Mouse (Mus musculus) lung, postnatal 10 days (tissue): ENCODE data around the gene Srgap2.

Experiments
- DNase-seq: peaks from one replicate; pipeline ENCODE4 v3.0.0; 2021

Gene Srgap2

DNA sequence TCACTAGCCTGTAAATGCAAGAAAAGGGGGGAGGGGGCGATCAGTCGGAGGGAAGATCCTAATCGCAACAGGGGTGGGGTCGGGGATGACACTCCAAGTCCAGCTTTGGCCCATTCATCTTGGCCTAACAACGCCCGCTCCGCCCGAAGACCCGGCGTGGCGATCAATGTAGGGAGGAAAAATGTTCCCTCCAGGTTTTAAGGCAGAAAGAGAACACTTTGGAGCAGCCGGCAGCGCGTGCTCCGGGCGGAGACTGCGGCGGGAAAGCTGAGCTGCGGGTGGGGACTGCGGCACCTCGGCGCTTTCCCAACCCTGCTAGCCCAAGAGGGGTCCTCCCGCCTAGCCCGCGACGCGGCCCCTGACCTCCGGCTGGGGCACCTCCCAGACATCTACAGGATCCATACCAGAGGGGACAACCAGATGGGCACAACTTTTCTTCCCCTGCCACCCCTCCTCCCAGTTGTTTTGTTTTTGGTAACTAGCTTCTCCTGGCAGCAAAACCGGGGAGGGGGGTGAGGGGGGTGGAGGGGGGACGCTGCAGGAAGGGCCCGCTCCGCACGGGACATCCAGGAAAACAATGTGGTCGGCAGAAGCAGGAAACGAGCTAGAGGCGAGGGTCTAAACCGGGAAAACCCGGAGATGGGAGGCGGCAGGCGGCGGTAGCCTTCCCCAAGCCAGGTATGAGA, 1.4 kb downstream of the Srgap2 start:
- DNase-seq: peak; percentile 62

DNA sequence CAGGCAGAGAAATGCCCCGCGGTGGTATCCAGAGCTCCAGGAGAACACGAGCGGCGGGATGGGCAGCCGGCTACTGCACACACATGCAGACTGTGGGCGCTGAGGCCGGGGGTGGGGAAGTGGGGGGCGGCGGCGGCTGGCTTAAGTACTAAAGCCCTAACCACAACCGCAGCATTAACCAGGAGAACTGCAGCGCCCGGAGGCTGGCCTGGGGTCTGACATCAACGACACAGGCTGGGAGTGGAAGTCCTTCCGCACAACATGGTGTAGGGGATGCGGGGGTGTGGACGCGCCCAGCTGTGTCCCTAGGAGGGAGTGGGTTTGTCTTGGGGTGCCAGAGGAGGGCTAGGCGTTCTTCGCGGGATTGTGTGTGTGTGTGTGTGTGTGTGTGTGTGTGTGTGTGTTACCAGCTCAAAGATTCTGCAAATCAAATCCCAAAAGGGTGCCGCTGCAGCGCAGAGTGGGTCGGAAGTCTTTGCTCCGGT, 2.0 kb downstream of the Srgap2 start:
- peak; percentile 59 for DNase-seq

DNA sequence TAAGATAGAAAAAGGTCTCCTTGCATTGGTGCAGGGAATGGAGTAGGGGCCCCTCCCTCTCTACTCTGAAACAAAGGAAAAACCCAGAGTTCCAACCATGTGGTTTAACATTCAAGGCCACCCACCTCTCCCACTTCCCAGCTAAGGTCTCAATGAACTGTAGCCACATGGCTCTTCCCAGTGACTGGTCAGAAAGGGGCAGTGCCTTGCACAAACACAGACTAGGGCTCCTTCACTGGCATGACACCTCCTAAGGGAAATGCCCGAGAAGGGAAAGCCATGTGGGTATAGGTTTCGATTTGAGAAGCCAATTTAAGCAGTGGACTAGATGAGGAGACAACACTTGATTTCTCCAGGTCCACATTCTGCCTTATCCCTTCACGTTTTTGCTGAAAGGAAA, 3.4 kb downstream of the Srgap2 start:
- DNase-seq: no peak

DNA sequence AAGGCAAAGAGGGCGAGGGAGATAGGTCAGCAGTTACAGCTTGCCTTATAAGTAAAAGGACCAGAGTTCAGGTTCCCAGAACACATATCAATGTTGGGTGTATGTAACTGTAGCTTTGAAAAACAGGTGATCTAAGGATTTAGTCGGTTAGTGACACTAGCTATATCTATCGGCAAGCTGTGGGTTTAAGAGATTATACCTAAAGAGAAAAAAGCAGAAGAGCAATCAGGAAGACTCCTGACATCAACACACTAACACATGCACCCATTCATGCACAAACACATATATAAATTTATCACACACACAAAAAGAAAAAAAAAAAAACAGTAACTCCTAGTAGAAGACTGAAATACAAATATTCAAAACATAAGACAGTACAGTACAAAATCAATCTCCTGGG, 10.6 kb downstream of the Srgap2 start:
- DNase-seq: no peak

DNA sequence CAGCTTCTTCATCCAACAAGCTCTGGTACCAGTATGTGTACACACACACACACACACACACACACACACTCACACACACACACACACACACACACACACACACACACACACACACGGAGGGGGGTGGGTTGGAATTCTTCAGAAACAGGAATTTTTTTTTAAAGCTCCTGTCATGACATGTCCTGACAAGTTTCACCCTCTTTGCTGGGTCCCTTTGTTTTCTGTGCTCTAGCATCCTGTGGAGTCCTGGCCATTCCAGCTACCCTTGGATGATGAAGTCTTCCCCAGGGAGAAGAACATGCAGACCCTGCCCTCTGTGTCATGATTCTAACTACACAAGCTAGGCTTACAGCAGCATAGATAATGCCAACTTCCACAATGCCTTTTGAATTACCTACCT, 13.0 kb downstream of the Srgap2 start:
- no peak for DNase-seq

DNA sequence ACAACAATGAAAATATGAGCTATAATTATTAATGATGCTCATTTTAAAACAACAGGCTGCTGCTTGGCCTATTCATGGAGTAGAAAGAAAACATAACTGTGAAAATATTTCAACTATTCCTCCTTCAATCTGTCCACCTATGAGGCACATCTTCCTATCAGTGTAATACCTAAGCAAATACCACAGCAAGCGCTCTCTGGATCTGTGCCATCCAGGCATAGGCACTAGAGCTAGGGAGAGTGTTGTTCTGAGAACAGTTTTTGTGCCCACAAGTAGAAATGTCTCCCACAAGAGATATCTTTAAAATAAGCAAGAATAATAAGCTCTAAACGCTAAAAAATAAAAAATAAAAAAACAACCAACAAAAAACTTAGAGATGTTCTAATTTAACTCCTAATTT, 14.0 kb downstream of the Srgap2 start:
- DNase-seq: no peak

DNA sequence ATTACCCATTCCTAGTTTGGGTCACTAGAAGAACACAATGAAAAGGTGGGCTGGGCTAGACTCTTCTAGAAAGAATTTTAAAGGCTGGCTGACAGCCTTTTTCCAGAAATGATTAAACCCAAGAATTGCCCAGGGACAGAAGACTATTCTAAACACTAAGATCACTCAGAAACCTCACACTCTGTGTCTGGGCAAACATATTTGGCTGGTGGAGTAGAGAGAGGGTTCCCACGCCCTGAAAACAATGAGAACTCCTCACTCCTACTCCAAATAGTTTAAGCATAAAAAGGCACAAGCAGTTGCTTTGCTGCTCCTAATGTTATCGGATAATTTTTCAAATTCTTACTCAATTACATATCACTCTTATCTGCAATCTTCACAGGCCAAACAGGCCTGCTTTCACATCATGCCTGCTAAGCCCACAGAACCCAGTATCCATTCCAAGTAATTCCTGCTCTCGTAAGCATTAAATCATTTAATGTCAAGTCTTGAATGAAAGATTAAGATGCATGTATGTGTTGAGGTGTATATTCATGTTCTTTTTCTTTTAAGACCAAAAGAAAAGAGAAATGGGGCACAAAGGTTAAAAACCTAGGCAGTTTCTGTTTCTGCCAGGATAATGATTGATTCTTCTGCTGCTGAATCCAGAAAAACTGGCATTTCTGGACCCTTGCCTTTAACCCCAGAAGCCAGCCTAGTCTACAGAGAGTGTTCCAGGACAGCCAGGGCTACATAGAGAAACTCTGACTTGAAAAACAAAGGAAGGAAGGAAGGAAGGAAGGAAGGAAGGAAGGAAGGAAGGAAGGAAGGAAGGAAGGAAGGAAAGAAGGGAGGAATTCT, 15.3 kb downstream of the Srgap2 start:
- DNase-seq: no peak

DNA sequence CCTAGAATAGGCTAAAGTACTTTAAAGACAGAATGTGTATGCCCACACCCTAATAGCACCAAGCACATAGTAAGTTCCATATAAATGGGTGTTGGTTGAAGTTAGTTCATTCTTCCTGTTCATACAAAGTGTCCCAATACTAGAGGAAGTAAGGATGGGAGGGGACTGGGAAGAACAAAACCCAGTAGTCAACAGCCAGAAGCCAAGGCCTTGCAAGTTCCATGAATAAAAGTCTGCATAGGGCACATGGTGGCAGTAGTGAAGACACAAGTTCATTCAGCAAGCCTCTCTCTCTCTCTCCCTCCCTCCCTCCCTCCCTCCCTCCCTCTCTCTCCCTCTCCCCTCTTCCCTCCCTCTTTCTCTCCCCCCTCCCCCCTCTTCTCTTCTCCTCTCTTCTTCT, 16.0 kb downstream of the Srgap2 start:
- DNase-seq: no peak

DNA sequence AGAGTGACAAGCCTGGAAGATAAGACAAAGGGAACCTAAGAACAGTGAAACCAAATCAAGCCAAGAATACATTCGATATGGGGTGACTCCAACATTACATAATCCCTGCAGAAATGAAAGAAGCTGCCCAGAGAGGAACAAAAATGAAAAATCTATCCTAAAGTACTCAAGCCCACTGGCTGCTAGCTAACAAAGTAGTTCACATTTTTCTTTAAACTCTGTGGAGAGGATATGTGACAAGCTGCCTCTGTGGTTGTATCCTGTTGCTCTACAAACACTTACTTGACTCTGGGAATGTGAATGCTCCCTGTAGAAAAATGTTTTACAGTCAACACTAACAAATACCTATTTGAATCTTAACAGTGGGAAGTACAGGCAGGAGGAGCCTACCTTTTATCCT, 25.5 kb downstream of the Srgap2 start:
- no peak for DNase-seq

DNA sequence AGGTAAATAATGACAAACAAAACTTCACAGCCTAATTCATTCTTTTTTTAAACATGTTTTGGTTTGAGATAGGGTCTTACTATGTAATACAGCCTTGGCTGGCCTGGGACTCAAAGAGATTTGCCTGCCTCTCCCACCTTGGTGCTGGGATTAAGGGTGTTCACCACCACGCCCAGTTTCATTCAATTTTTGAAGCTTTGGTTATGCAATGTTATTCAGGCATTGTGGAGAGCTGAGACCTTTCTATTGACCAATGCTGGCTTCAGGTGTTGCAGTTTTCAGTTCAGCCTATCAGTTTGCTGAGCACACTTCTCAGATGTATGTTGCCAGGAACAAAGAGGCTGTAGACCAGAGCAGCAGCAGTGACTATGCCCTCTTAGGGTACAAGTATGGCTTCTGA, 28.9 kb downstream of the Srgap2 start:
- no peak for DNase-seq

DNA sequence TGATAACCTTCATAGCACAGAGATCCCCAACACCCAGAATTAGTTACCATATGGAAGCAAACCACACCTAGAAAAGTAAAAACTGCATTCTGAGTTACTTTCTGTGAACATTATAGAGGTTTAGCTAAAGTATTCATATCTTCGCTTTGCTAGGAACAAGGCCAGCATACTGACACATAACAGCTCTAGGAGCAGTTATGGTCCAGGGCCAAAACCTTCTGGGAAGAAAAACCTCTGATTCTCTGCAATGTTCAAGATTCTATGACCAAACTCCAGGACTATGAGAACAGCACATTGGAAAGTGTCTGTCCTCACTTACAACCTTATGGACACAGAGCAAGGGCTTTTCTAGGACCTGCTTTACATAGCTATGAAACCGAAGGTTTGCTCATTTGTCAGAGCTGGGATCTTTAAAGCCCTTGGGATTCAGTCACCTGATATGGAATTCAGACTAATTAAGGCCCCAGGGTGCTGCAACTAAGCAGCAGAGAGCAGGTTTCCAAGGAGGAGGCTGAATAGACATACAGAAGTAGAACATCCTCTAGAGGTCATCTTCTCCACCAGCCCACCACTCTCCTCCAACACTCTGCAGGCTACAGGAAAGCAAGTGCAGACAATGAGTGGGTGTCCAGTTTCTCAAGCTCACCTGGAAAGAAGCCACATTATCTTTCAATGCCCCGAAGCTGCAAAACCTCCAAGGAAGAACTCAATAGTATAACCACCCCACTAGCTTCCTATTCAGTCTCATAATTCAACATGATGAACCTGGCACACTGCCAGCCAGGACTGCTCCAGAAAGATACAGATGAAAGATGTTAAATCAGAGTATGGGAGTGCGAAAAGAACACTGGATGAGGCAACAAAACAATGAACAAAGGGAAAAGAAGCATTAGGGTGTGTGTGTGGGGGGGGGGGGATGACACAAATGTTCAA, 32.9 kb downstream of the Srgap2 start:
- peak; percentile 14 for DNase-seq

DNA sequence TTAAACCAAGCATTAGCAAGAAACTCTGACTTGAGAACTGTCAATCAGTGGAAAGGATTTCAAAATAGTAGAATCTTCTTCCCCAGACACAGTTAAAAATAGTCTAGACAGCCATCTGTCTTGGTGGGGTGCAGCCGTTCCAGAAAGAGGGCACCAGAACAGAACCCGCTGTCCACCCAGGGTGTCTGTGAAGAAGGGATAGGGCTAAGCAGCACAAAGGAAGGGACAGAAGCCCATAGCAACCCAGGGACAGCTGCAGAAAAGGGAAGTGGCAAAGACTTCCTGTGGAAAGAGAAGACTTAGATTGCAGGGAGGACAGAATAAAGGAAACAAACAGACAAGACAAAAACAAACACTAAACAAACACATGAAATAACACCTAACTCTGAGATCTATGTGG, 34.8 kb downstream of the Srgap2 start:
- DNase-seq: no peak

DNA sequence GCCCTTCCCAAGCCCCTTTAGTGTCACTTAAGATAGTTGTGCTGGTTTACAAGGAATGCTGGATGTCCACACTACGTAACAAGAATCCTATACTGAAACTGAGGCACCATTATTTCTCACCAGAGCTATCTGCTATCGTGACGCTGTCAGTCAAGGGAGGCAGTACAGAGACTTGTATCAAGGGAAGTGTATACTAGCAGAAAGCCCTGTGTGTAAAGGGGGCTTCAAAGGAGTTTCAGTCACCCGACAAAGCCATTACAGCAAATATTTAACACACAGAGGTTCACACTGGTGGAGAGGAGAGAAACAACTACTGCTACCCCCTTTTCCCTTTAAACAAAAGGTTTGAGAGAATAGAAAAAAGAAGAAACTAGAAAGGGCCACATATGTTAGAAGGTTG, 35.6 kb downstream of the Srgap2 start:
- DNase-seq: no peak

DNA sequence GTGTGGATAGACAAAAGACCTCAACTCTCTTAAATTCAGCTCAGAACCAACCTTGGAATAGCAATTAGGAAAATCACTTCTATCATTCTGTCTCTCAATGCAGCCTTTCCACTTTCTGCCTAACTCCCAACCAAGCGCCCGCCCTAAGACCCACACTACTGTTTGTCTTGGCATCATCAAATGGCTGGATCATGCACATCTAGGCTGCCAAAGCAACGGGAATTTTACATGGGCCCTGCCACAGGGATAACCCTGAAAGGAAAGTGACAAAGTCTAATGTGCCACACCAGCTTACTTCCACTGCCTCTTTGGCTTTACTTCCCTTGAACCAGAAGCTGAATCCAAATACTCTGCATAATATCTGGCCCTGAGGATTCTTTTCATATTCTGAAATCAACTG, 37.8 kb downstream of the Srgap2 start:
- no peak for DNase-seq

DNA sequence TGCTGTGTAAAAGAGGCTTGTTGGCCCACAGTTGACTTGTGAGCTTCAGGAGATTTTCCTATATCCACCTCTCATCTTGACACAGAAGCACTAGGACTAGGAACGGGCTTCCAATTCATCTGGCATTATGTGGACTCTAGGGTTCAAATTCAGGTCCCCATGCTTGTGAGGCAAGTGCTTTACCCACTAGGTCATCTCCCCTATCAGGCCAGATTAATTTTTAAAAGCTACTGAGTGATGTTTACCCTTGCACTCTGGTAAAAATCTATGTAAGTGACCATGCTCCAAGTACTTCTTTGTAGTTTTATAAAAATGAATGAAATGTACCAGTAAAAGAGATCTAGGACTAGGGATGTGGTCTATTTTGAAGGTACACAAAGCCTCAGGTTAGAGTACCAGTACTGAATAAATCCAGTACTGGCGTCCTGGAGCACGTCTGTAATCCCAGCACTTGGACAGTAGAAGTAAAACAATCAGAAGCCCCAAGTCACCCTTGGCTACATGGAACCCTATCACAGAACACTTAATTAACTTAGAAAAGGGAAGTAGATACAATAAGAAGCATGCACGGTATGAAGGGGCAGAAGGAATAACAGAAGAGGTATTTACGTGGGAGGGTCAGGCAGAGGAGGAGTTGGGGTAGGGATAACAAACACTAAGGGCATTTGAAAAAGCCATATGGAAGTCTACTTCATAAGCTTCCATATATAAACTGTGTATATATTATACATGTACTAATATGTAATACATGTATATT, 40.9 kb downstream of the Srgap2 start:
- DNase-seq: no peak

DNA sequence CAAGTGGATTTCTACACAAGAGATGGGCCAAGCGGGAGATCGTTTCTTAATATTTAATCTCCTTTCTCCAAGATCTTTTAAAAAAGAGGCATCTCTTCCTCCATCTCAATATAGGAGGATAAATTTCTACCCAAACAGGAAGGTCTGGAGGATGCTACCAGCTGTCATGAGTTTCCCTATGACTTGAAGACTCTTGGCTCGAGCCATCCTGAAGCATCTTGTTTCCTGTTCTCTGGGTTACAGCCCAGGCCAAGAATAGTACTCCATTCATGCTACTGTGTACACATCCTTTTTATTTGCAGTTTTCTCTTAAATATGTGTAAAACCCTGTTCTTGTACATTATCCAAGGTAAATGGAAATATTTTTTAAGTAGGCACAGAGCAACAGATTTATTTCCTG, 44.9 kb downstream of the Srgap2 start:
- no peak for DNase-seq

DNA sequence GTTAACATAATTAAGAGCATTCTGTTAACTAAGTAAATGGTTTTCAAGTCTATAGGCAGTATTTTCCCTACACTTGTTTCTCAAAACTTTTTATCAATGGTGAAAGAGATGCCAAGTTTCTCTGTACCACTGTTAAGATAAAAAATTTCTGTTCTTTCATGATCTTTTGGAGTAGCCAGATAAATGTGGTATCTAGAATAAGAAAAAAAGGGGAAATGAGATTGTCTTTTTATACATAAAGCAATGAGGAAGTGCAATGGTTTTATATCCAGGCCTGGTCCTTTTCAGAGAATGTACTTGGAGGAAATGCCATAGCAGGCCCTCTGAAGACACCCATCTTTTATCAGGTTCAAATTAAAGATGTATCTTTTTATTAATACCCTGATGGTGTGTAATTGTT, 45.8 kb downstream of the Srgap2 start:
- no peak for DNase-seq

DNA sequence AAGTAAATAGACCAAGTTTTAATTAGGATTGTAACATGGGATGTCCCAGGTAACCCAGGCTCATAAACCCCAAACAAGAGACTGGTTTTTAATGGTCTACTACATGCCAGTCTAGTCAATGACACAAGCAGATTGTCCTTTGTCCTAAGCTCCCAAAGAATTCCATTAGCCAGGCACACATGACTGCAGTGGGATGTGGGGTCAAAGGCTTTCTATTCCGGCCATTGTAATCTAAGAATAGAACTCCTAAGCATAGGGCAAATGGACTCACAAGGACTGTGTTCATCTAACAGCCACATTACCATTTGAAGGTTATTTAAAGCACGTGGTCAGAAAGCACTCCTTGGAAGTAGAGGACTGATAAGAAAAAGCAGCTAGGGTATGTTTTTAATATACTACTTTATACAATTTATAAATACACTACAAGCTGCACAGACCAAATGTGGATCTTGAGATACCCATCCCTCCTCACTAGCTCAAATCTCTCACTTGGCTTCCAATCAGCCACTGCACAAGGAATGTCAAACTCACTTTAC, 48.3 kb downstream of the Srgap2 start:
- DNase-seq: no peak

DNA sequence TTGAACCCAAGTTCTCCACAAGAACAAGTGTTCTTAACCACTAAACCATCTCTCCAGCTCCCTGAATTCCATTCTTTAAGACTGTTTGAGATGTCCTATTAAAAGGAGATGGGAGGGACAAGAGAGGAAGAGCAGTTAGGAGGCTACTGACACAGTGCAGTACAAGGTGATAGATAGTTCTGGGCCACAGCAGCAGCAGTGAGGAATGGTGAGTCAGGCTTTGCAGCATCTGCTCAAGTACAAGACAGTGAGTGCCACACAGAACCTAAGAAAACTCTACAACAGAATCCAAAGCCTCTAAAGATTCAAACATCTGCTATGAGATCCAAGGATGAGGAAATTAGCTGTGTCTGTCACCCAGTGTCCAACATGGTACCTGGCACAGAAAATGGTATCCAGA, 51.8 kb downstream of the Srgap2 start:
- no peak for DNase-seq

DNA sequence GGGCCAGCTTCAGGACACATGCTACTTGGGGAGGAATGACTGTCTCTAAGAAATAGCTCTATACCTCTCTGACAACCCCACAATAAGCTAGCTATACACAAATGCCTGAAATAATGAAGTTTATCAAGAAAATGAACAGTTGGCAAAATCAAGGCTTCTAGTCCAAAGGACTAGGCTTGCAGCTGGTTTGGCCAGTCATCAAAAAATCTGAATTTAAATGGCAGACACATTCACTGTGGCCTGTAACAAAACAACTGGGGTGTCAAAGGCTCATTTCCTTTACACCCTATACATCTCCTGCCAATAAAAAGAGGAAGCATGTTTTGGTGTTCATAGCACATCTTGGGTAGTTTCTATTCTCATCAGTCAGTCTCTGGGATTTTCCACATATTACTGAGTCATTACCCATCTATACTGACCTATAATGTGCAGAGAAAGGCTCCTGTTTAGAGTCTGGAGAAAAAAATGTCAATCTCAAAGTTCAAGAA, 53.5 kb downstream of the Srgap2 start:
- DNase-seq: no peak

DNA sequence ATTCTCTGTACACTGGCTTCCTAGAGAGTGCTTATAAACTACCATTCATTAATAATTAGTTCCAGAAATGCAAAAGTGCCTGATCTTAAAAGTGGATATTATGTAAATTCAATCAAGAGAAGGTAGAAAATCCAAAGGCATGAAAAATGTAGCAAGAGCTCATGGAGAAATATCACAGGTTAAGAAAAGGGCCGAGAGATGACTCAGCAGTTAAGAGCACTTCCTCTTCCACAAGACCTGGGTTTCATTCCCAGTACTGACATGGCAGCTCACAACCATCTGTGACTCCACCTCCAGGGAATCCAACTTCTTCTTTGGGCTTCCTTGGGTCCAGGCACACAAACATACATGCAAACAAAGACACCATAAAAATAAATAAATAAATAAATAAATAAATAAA, 56.6 kb downstream of the Srgap2 start:
- DNase-seq: no peak

DNA sequence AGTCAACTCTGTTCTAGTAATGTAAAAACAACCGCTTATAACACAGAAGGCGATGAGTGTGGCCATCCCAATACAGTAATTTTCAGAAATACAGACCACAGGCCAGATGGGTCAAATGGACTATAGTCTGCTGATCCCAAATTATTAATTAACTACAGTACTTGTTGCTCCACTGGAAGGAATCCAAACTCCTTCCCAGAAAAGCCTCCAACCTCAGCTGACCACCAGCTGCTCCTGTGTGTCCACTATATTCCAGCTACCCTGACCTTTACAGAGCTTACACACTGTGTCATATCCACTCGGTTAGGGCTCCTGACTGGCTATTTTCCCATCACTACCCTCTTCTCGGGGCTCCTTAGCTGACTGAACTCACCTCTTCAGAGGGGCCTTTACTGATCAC, 61.3 kb downstream of the Srgap2 start:
- no peak for DNase-seq
